Mouse (Mus musculus) right cerebral cortex, postnatal 4 days (tissue): ENCODE data around the gene Klf12.

Experiments
- DNase-seq: peaks from one replicate; pipeline ENCODE4 v3.0.0-alpha.2; 2022

Klf12 gene

GRCm38 (mm10) chr14:100231384-100231783, 53.1 kb downstream of the Klf12 start:
- no peak for DNase-seq

GRCm38 (mm10) chr14:100228120-100228519, 56.4 kb downstream of the Klf12 start:
- DNase-seq: no peak

GRCm38 (mm10) chr14:100227717-100228116, 56.8 kb downstream of the Klf12 start:
- no peak for DNase-seq

- DNase-seq: no peak
Measured at GRCm38 (mm10) chr14:100224151-100224550, 60.3 kb downstream of the Klf12 start.

GRCm38 (mm10) chr14:100222260-100222659, 62.2 kb downstream of the Klf12 start:
- DNase-seq: no peak

- DNase-seq: no peak
Measured at GRCm38 (mm10) chr14:100215213-100215785, 69.2 kb downstream of the Klf12 start.

GRCm38 (mm10) chr14:100213066-100213465, 71.4 kb downstream of the Klf12 start:
- no peak for DNase-seq

- no peak for DNase-seq
Measured at GRCm38 (mm10) chr14:100211826-100212117, 72.7 kb downstream of the Klf12 start.

- peak; percentile 40 for DNase-seq
Measured at GRCm38 (mm10) chr14:100211036-100211825, 73.2 kb downstream of the Klf12 start.

- peak; percentile 12 for DNase-seq
Measured at GRCm38 (mm10) chr14:100209814-100210419, 74.6 kb downstream of the Klf12 start.

GRCm38 (mm10) chr14:100207081-100207480, 77.4 kb downstream of the Klf12 start:
- DNase-seq: no peak

- no peak for DNase-seq
Measured at GRCm38 (mm10) chr14:100206207-100206606, 78.3 kb downstream of the Klf12 start.

- DNase-seq: no peak
Measured at GRCm38 (mm10) chr14:100200058-100200688, 84.3 kb downstream of the Klf12 start.

GRCm38 (mm10) chr14:100198636-100199035, 85.8 kb downstream of the Klf12 start:
- no peak for DNase-seq

- DNase-seq: no peak
Measured at GRCm38 (mm10) chr14:100197199-100197598, 87.3 kb downstream of the Klf12 start.

GRCm38 (mm10) chr14:100189490-100190197, 94.8 kb downstream of the Klf12 start:
- no peak for DNase-seq

- no peak for DNase-seq
Measured at GRCm38 (mm10) chr14:100187372-100187771, 97.1 kb downstream of the Klf12 start.

- no peak for DNase-seq
Measured at GRCm38 (mm10) chr14:100177796-100178195, 106.7 kb downstream of the Klf12 start.

- no peak for DNase-seq
Measured at GRCm38 (mm10) chr14:100165075-100165474, 119.4 kb downstream of the Klf12 start.

- no peak for DNase-seq
Measured at GRCm38 (mm10) chr14:100156639-100157038, 127.8 kb downstream of the Klf12 start.

- DNase-seq: no peak
Measured at GRCm38 (mm10) chr14:100147666-100148065, 136.8 kb downstream of the Klf12 start.

GRCm38 (mm10) chr14:100140370-100140769, 144.1 kb downstream of the Klf12 start:
- DNase-seq: no peak

GRCm38 (mm10) chr14:100134304-100134703, 150.2 kb downstream of the Klf12 start:
- no peak for DNase-seq
